In the genomic region with DNA sequence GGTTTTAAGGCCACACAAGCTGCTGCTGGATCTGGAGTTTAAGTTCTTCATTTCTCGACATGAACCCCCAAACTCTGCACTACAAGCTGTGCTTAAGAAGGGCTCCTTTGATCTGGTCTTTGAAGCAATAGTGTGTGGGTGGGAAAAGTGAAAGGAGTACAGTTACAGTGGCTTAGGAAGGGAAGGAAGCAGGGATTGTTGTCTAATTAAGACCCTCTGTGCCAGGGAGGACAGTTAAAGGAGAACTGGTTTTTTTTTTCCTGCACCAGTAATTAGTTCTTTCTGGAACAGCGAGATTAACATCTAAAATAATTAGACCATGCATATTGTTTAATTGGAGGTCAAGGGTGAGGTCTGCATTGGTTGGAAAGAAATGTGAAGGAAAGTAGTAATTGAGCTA, we compare ENCODE assay signal across 13 mouse cellular contexts. TPM values are rescaled to one million over a fixed set of nuclear protein-coding genes. Genes with fewer than 3 reads are reported as not detected.
DNase-seq lines count a peak whose midpoint lies in the region; ATAC-seq and TF ChIP-seq lines count a peak whose summit lies in the region.
"Had no signal": no experiment of that assay in that cellular context is flagged by ENCODE, and none has a peak within 500 bp of the region (broad histone marks: within the 10 kb centered on the region; RNA-seq: fewer than 3 reads in every experiment).

No protein-coding gene starts in this region.

- no peak for TF ChIP-seq CTCF in kidney, adult 2 months (conservative IDR thresholded peaks at IDR 0.05; ENCODE audit: insufficient read depth, insufficient read length, low read depth, low read length)
- TF ChIP-seq CTCF in brain, embryonic 14.5 days (IDR thresholded peaks at IDR 0.05; ENCODE audit: borderline replicate concordance, extremely low read depth, insufficient read depth, insufficient read length): no peak
- no peak for TF ChIP-seq CTCF in liver, postnatal 0 days (IDR thresholded peaks at IDR 0.05; ENCODE audit: low read depth)

- no peak for DNase-seq in kidney, adult 2 months
- no peak for DNase-seq in kidney, adult 11 months
- peak; percentile 56 for DNase-seq in brain, embryonic 14.5 days (ENCODE audit: low read depth)
- DNase-seq in liver, postnatal 0 days: no peak
- DNase-seq in gastrocnemius, postnatal 25 days: no peak
- no peak for DNase-seq in gastrocnemius, postnatal 4 days (ENCODE audit: low spot score in 2 of 2)
- DNase-seq: cerebellum, adult 18-20 months; kidney, postnatal 4 days had no signal

- H3K4me3 ChIP-seq in kidney, adult 2 months (ENCODE audit: insufficient read depth, low read depth, low read length): no peak overlapping the region
- no peak overlapping the region for H3K4me3 ChIP-seq in liver, postnatal 0 days (ENCODE audit: low read depth, low read length)
- H3K4me3 ChIP-seq: hindbrain, embryonic 10.5 days; left cerebral cortex, adult 2 months; lung, embryonic 15.5 days had no signal

- H3K4me1 ChIP-seq in kidney, adult 2 months (ENCODE audit: control insufficient read depth, insufficient read depth, low read length): peaks cover 42% of the 10 kb centered on the region
- H3K4me1 ChIP-seq in liver, postnatal 0 days (ENCODE audit: insufficient read depth): peaks cover 35% of the 10 kb centered on the region

- H3K4me2 ChIP-seq in liver, postnatal 0 days (ENCODE audit: low read depth, low read length): no peak overlapping the region
- H3K4me2 ChIP-seq: lung, embryonic 15.5 days; midbrain, embryonic 11.5 days had no signal

- H3K27me3 ChIP-seq in kidney, adult 2 months (replicated peaks; ENCODE audit: control insufficient read depth, insufficient read depth, low read length): no peaks in the 10 kb centered on the region
- no peaks in the 10 kb centered on the region for H3K27me3 ChIP-seq in liver, postnatal 0 days (ENCODE audit: insufficient read depth, low read length)
- H3K27me3 ChIP-seq: lung, embryonic 15.5 days had no signal

- 0 out of 2 replicates have a peak, but pooled peaks cover 2% of the 10 kb centered on the region for H3K9me3 ChIP-seq in liver, postnatal 0 days (ENCODE audit: low read length)
- H3K9me3 ChIP-seq: hindbrain, embryonic 10.5 days; lung, embryonic 15.5 days had no signal

- no peak for TF ChIP-seq EP300 in liver, postnatal 0 days (IDR thresholded peaks at IDR 0.05; ENCODE audit: low read depth)

- 9% methylated on average over 2 of the region's 2 CpGs for WGBS in kidney, adult 2 months
- 44% methylated on average over 2 of the region's 2 CpGs for WGBS in liver, postnatal 0 days (ENCODE audit: insufficient replicate concordance)

- H3K27ac ChIP-seq in kidney, adult 2 months (ENCODE audit: insufficient read depth, low read depth, low read length): peak overlapping the region; percentile 16; the same call in 1 of the 2 replicates
- H3K27ac ChIP-seq in liver, postnatal 0 days (ENCODE audit: low read depth): peak overlapping the region; percentile 64
- H3K27ac ChIP-seq: hindbrain, embryonic 10.5 days; left cerebral cortex, adult 2 months; lung, embryonic 15.5 days had no signal

- no peak for TF ChIP-seq POLR2A in kidney, adult 2 months (IDR thresholded peaks at IDR 0.05; ENCODE audit: low read depth, low read length)
- TF ChIP-seq POLR2A in brain, embryonic 14.5 days (IDR thresholded peaks at IDR 0.05; ENCODE audit: borderline replicate concordance, extremely low read depth, insufficient read depth, insufficient read length, poor library complexity, severe bottlenecking): no peak

- peak; percentile 77 for ATAC-seq in CD4-positive, CD25-positive, alpha-beta regulatory T cell, adult 4 months
- ATAC-seq in liver, postnatal 0 days: no peak

- H3K36me3 ChIP-seq in kidney, adult 2 months (ENCODE audit: control insufficient read depth, insufficient read depth, low read length): peaks cover 2% of the 10 kb centered on the region
- H3K36me3 ChIP-seq in liver, postnatal 0 days (replicated peaks; ENCODE audit: insufficient read depth, low read length): peaks cover 38% of the 10 kb centered on the region

- H3K9ac ChIP-seq in liver, postnatal 0 days (replicated peaks): no peak overlapping the region
- H3K9ac ChIP-seq: lung, embryonic 15.5 days had no signal

RNA-seq across cellular contexts. Expression of a gene that starts 11.2 kb away (rescaled TPM):
- polyA plus RNA-seq in kidney, adult 2 months (2012; rRNA removed): 28.9 and 33.4 TPM in 2 replicates
- 100 to 1,000 TPM in 1 of 2 experiments, 10 to 100 TPM in 1; 41.3 to 135 TPM for polyA plus RNA-seq in CD4-positive, CD25-positive, alpha-beta regulatory T cell, adult 4 months (2017; shearing (Covaris generic))
- polyA plus RNA-seq in brain, embryonic 14.5 days (2012; rRNA removed): 78.8 and 88.9 TPM in 2 replicates
- polyA plus RNA-seq in liver, postnatal 0 days (2015; fragmentation: Nextera tagmentation; extraction: Ambion mirVana): 26.8 and 28.9 TPM in 2 replicates
- total RNA-seq in gastrocnemius, postnatal 25 days (2021): 10 to 100 TPM; 18.9 to 20.4 TPM
- total RNA-seq in gastrocnemius, postnatal 4 days (2021): 10 to 100 TPM; 41.7 to 45.1 TPM
